Comparison of ENCODE assay signal across 12 mouse cellular contexts in genomic region chr17:34997142-34997483, GRCm38 (mm10). TPM values are rescaled to one million over a fixed set of nuclear protein-coding genes. Genes with fewer than 3 reads are reported as not detected.
DNase-seq lines count a peak whose midpoint lies in the region; ATAC-seq and TF ChIP-seq lines count a peak whose summit lies in the region.
"Had no signal": no experiment of that assay in that cellular context is flagged by ENCODE, and none has a peak within 500 bp of the region (broad histone marks: within the 10 kb centered on the region; RNA-seq: fewer than 3 reads in every experiment).

No protein-coding gene starts in this region.

- H3K36me3 ChIP-seq in heart, embryonic 16.5 days (ENCODE audit: control insufficient read depth, insufficient read depth) = peaks cover 11% of the 10 kb centered on the region
- peaks cover 56% of the 10 kb centered on the region for H3K36me3 ChIP-seq in midbrain, embryonic 10.5 days
- H3K36me3 ChIP-seq in midbrain, embryonic 13.5 days = 0 out of 2 replicates have a peak, but pooled peaks cover 2% of the 10 kb centered on the region
- 0 out of 2 replicates have a peak, but pooled peaks cover 4% of the 10 kb centered on the region for H3K36me3 ChIP-seq in intestine, embryonic 15.5 days
- H3K36me3 ChIP-seq in liver, postnatal 0 days (replicated peaks; ENCODE audit: insufficient read depth, low read length) = peaks cover 19% of the 10 kb centered on the region

- H3K27me3 ChIP-seq in heart, embryonic 16.5 days (ENCODE audit: control insufficient read depth, insufficient read depth, low read length) = no peaks in the 10 kb centered on the region
- no peaks in the 10 kb centered on the region for H3K27me3 ChIP-seq in midbrain, embryonic 10.5 days (ENCODE audit: low read depth, poor library complexity, severe bottlenecking)
- no peaks in the 10 kb centered on the region for H3K27me3 ChIP-seq in midbrain, embryonic 13.5 days
- H3K27me3 ChIP-seq in intestine, embryonic 15.5 days (replicated peaks) = no peaks in the 10 kb centered on the region
- H3K27me3 ChIP-seq in liver, postnatal 0 days (ENCODE audit: insufficient read depth, low read length) = no peaks in the 10 kb centered on the region

- peak overlapping the region; percentile 40 for H3K4me2 ChIP-seq in heart, embryonic 16.5 days (ENCODE audit: low read depth, low read length)
- H3K4me2 ChIP-seq in midbrain, embryonic 13.5 days (replicated peaks) = no peak overlapping the region
- H3K4me2 ChIP-seq in intestine, embryonic 15.5 days (replicated peaks) = peak overlapping the region; percentile 36
- H3K4me2 ChIP-seq in liver, postnatal 0 days (ENCODE audit: low read depth, low read length) = peak overlapping the region; percentile 75

- no peak overlapping the region for H3K27ac ChIP-seq in heart, embryonic 16.5 days (ENCODE audit: low read length)
- no peak overlapping the region for H3K27ac ChIP-seq in midbrain, embryonic 10.5 days (replicated peaks)
- no peak overlapping the region for H3K27ac ChIP-seq in midbrain, embryonic 13.5 days
- H3K27ac ChIP-seq in intestine, embryonic 15.5 days = no peak overlapping the region
- peak overlapping the region; percentile 1; the same call in 1 of the 2 replicates for H3K27ac ChIP-seq in liver, postnatal 0 days (ENCODE audit: low read depth)
- H3K27ac ChIP-seq: heart, embryonic 10.5 days had no signal

- WGBS in heart, embryonic 16.5 days = 89% methylated on average over 5 of the region's 5 CpGs
- WGBS in midbrain, embryonic 10.5 days = 85% methylated on average over 5 of the region's 5 CpGs
- 89% methylated on average over 5 of the region's 5 CpGs for WGBS in midbrain, embryonic 13.5 days
- 87% methylated on average over 5 of the region's 5 CpGs for WGBS in intestine, embryonic 15.5 days
- 73% methylated on average over 5 of the region's 5 CpGs for WGBS in liver, postnatal 0 days (ENCODE audit: insufficient replicate concordance)

- no peak for DNase-seq in heart, postnatal 10 days
- DNase-seq in midbrain, embryonic 10.5 days (ENCODE audit: low spot score) = no peak
- no peak for DNase-seq in liver, postnatal 0 days
- no peak for DNase-seq in frontal cortex, postnatal 36 days (ENCODE audit: low spot score in 2 of 2)
- DNase-seq: adrenal gland, postnatal 14 days; cerebellum, adult 11 months; kidney, adult 9 months; lung, postnatal 36 days had no signal

- intact Hi-C loops in heart, postnatal 10 days (cut with DNase I) = no loop called here

- no peak for TF ChIP-seq CTCF in liver, postnatal 0 days (IDR thresholded peaks at IDR 0.05; ENCODE audit: low read depth)

- no peaks in the 10 kb centered on the region for H3K9me3 ChIP-seq in heart, embryonic 16.5 days (replicated peaks; ENCODE audit: control insufficient read depth, low read length)
- H3K9me3 ChIP-seq in midbrain, embryonic 10.5 days (replicated peaks) = no peaks in the 10 kb centered on the region
- no peaks in the 10 kb centered on the region for H3K9me3 ChIP-seq in midbrain, embryonic 13.5 days
- H3K9me3 ChIP-seq in intestine, embryonic 15.5 days = no peaks in the 10 kb centered on the region
- no peaks in the 10 kb centered on the region for H3K9me3 ChIP-seq in liver, postnatal 0 days (ENCODE audit: low read length)
- H3K9me3 ChIP-seq: heart, embryonic 10.5 days had no signal

- H3K9ac ChIP-seq in heart, embryonic 16.5 days (ENCODE audit: low read length) = no peak overlapping the region
- no peak overlapping the region for H3K9ac ChIP-seq in midbrain, embryonic 13.5 days (replicated peaks)
- no peak overlapping the region for H3K9ac ChIP-seq in intestine, embryonic 15.5 days
- peak overlapping the region; percentile 17 for H3K9ac ChIP-seq in liver, postnatal 0 days (replicated peaks)

- H3K4me3 ChIP-seq in heart, embryonic 16.5 days (ENCODE audit: low read length) = peak overlapping the region; percentile 4; the same call in 1 of the 2 replicates
- H3K4me3 ChIP-seq in midbrain, embryonic 10.5 days = peak overlapping the region; percentile 20; the same call in 1 of the 2 replicates
- no peak overlapping the region for H3K4me3 ChIP-seq in midbrain, embryonic 13.5 days (replicated peaks)
- H3K4me3 ChIP-seq in intestine, embryonic 15.5 days (replicated peaks) = no peak overlapping the region
- peak overlapping the region; percentile 85 for H3K4me3 ChIP-seq in liver, postnatal 0 days (ENCODE audit: low read depth, low read length)
- H3K4me3 ChIP-seq: heart, embryonic 10.5 days had no signal

- 0 out of 2 replicates have a peak, but pooled peaks have one; percentile 1 for TF ChIP-seq EP300 in liver, postnatal 0 days (IDR thresholded peaks at IDR 0.05; ENCODE audit: low read depth)

- H3K4me1 ChIP-seq in heart, embryonic 16.5 days (ENCODE audit: control insufficient read depth, insufficient read depth, low read length) = peaks cover 25% of the 10 kb centered on the region
- peaks cover 52% of the 10 kb centered on the region for H3K4me1 ChIP-seq in midbrain, embryonic 10.5 days
- H3K4me1 ChIP-seq in midbrain, embryonic 13.5 days (replicated peaks) = peaks cover 31% of the 10 kb centered on the region
- H3K4me1 ChIP-seq in intestine, embryonic 15.5 days (replicated peaks) = peaks cover 27% of the 10 kb centered on the region
- peaks cover 32% of the 10 kb centered on the region for H3K4me1 ChIP-seq in liver, postnatal 0 days (ENCODE audit: insufficient read depth)

- ATAC-seq in heart, embryonic 16.5 days (replicated peaks; ENCODE audit: extremely low read depth, insufficient read depth, low FRiP score) = no peak
- ATAC-seq in midbrain, embryonic 13.5 days = no peak
- ATAC-seq in intestine, embryonic 15.5 days = no peak
- no peak for ATAC-seq in liver, postnatal 0 days

RNA-seq across cellular contexts. Expression of gene Vars, which starts 3.7 kb away (rescaled TPM):
- 69.9 and 75.0 TPM in 2 replicates for polyA plus RNA-seq in heart, embryonic 16.5 days (2015; fragmentation: Nextera tagmentation; extraction: Ambion mirVana)
- total RNA-seq in heart, postnatal 10 days (2021) = 10 to 100 TPM; 34.5 to 35.6 TPM
- polyA plus RNA-seq in midbrain, embryonic 10.5 days (2016; fragmentation: Nextera tagmentation; extraction: Ambion mirVana) = 177 and 210 TPM in 2 replicates
- 61.0 and 69.1 TPM in 2 replicates for polyA plus RNA-seq in midbrain, embryonic 13.5 days (2015; fragmentation: Nextera tagmentation; extraction: Ambion mirVana)
- polyA plus RNA-seq in intestine, embryonic 15.5 days (2015; fragmentation: Nextera tagmentation; extraction: Ambion mirVana) = 117 and 141 TPM in 2 replicates
- 38.0 and 43.8 TPM in 2 replicates for polyA plus RNA-seq in liver, postnatal 0 days (2015; fragmentation: Nextera tagmentation; extraction: Ambion mirVana)

RNA-seq across cellular contexts. Expression of gene Lsm2, which starts 15.5 kb away (rescaled TPM):
- 132 and 134 TPM in 2 replicates for polyA plus RNA-seq in heart, embryonic 16.5 days (2015; fragmentation: Nextera tagmentation; extraction: Ambion mirVana)
- total RNA-seq in heart, postnatal 10 days (2021) = 10 to 100 TPM; 28.8 to 31.7 TPM
- polyA plus RNA-seq in midbrain, embryonic 10.5 days (2016; fragmentation: Nextera tagmentation; extraction: Ambion mirVana) = 307 and 337 TPM in 2 replicates
- 141 and 150 TPM in 2 replicates for polyA plus RNA-seq in midbrain, embryonic 13.5 days (2015; fragmentation: Nextera tagmentation; extraction: Ambion mirVana)
- 187 and 190 TPM in 2 replicates for polyA plus RNA-seq in intestine, embryonic 15.5 days (2015; fragmentation: Nextera tagmentation; extraction: Ambion mirVana)
- 69.8 and 76.7 TPM in 2 replicates for polyA plus RNA-seq in liver, postnatal 0 days (2015; fragmentation: Nextera tagmentation; extraction: Ambion mirVana)

RNA-seq across cellular contexts. Expression of gene Vwa7, which starts 19.3 kb away (rescaled TPM):
- 0.27 and 0.34 TPM in 2 replicates for polyA plus RNA-seq in heart, embryonic 16.5 days (2015; fragmentation: Nextera tagmentation; extraction: Ambion mirVana)
- 1 to 10 TPM; 3.3 to 3.8 TPM for total RNA-seq in heart, postnatal 10 days (2021)
- 0.19 and 0.28 TPM in 2 replicates for polyA plus RNA-seq in midbrain, embryonic 10.5 days (2016; fragmentation: Nextera tagmentation; extraction: Ambion mirVana)
- polyA plus RNA-seq in midbrain, embryonic 13.5 days (2015; fragmentation: Nextera tagmentation; extraction: Ambion mirVana) = 0.13 and 0.20 TPM in 2 replicates
- polyA plus RNA-seq in intestine, embryonic 15.5 days (2015; fragmentation: Nextera tagmentation; extraction: Ambion mirVana) = 0.21 and 0.35 TPM in 2 replicates
- 0.09 and 0.12 TPM in 2 replicates for polyA plus RNA-seq in liver, postnatal 0 days (2015; fragmentation: Nextera tagmentation; extraction: Ambion mirVana)

RNA-seq across cellular contexts. Expression of gene Hspa1l, which starts 24.6 kb away (rescaled TPM):
- 3.1 and 4.2 TPM in 2 replicates for polyA plus RNA-seq in heart, embryonic 16.5 days (2015; fragmentation: Nextera tagmentation; extraction: Ambion mirVana)
- total RNA-seq in heart, postnatal 10 days (2021) = 1 to 10 TPM; 4.0 to 4.1 TPM
- polyA plus RNA-seq in midbrain, embryonic 10.5 days (2016; fragmentation: Nextera tagmentation; extraction: Ambion mirVana) = 0.71 and 0.81 TPM in 2 replicates
- 0.55 and 1.5 TPM in 2 replicates for polyA plus RNA-seq in midbrain, embryonic 13.5 days (2015; fragmentation: Nextera tagmentation; extraction: Ambion mirVana)
- polyA plus RNA-seq in intestine, embryonic 15.5 days (2015; fragmentation: Nextera tagmentation; extraction: Ambion mirVana) = 0.16 and 0.78 TPM in 2 replicates
- polyA plus RNA-seq in liver, postnatal 0 days (2015; fragmentation: Nextera tagmentation; extraction: Ambion mirVana) = 0.18 TPM in 1 of 2 replicates, not detected in the other

RNA-seq across cellular contexts. Expression of gene Hspa1a, which starts 25.2 kb away (rescaled TPM):
- 3.9 and 4.4 TPM in 2 replicates for polyA plus RNA-seq in heart, embryonic 16.5 days (2015; fragmentation: Nextera tagmentation; extraction: Ambion mirVana)
- total RNA-seq in heart, postnatal 10 days (2021) = 1 to 10 TPM; 2.6 TPM
- polyA plus RNA-seq in midbrain, embryonic 10.5 days (2016; fragmentation: Nextera tagmentation; extraction: Ambion mirVana) = 1.3 and 1.6 TPM in 2 replicates
- polyA plus RNA-seq in midbrain, embryonic 13.5 days (2015; fragmentation: Nextera tagmentation; extraction: Ambion mirVana) = 2.8 and 2.9 TPM in 2 replicates
- polyA plus RNA-seq in intestine, embryonic 15.5 days (2015; fragmentation: Nextera tagmentation; extraction: Ambion mirVana) = 6.2 and 6.3 TPM in 2 replicates
- polyA plus RNA-seq in liver, postnatal 0 days (2015; fragmentation: Nextera tagmentation; extraction: Ambion mirVana) = 0.46 and 0.59 TPM in 2 replicates

Comparison
In these comparisons a context has a peak if more than half of its experiments do, and no peak if none do; other contexts are left out.
1. H3K4me3 ChIP-seq: peak in heart, embryonic 16.5 days (single experiment), midbrain, embryonic 10.5 days (single experiment) and liver, postnatal 0 days (single experiment); none in midbrain, embryonic 13.5 days (single experiment) and intestine, embryonic 15.5 days (single experiment).